Mouse (Mus musculus) embryo, embryonic 11 days (tissue): ENCODE data around the gene Arl16.

Source experiments
- DNase-seq: peaks from one replicate; pipeline ENCODE4 v3.0.0-alpha.2; 2015

The Arl16 gene

DNA sequence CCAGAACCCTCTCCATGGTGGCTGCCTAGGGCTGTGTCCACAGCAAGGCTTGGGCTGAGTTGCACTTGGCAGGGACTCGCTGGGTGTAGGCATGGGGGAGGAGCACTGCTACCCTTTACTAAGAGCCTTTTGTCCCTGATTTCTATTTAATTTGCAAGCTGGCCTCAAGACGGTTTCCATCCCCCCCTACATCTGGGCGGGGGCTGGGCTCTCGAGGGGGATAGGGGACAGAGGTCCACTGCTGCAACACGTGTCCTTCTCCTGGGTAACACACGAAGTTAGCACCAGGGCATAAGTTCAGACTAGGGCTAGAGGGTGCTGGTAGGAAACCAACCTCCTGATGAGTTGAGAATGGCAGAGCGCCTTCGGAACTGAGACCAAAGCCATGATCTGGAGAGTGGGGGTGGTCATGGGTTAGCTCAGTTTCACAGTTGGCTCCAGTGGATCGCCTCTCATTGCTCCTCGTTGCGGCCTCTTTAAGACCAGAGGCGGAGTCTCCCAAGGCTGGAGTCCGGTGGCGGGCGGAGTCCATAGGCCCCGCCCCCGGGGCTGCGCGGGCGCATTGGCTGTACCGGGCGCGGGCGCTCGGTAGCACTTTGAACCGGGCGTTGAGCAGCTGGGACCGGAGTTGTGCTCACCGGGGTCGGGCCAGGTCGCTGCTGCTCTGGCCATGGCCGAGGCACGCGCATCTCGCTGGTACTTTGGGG lies 24.1 kb upstream of the Arl16 start, which contains the start of gene Slc25a10:
Slc25a10 (plus strand) TSS at position 524 of the 707 bp plus-strand sequence.
- DNase-seq, result peak; percentile 97

DNA sequence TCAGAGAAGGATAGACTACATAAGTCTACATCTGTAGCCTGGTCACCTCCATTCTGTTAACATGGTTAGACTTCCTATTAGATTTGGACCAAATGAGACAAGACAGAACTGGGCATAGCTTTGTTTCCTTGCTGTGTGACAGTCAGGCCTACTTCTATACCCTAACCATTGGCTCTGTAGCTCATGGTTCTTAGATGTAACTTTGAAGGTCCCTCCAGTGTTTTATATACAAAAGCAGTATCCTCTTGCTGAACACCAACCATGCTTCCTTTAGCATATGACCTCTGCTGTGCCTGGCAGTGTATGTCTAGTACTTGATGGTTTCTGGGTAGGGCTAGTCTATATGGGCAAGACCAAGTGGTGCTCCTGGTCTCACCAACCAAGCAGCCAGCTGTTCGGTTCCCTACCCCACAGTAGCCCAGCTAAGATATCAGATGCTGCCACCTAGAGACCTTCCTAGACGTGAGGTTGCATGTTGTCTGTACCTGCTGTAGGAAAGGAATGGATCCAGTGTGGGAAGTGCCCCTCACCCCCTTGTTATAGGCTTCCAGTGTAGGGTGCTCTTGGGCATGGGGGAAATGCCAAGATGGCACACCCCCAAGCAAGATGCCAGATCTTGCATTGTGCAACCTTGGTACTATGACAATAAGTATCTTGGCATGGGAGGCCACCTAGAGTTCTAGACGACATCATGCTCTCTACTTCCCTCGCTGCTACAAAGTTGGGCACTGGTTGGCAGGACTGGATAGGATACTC lies 23.1 kb upstream of the Arl16 start:
- no peak for DNase-seq

DNA sequence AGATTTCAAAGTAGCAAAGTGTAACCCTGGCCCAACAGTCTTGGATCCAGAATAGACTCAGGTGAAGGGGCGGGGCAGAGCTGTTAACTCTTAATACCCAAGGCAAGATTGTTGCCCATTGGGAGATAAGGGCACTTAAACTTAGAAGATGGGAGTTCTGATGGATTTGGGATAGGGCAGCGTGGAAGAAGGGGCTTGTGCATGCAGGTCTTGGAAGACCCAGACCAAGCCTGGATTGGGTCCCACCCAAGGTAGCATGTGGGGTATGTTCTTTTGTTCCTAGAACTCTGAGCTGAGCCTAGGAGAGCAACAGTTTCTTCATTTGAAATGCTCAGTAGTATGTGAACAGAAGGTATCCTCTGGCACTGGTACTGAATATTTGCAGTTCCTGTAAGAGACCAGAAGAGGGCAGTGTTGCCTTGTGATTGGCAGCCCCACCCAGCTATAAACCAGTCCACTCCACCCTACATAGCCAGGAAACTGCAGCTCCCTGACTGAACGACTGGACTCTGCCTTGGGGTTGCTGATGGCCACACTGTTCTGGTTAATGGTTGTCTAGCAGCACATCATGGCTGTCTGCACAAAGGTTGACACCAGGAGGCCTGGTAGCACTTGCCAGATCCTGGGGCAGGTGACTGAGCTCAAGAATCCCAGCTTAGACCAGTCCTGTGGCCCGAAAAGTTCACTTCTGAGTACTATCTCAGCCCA lies 21.8 kb upstream of the Arl16 start:
- DNase-seq, result peak; percentile 83

DNA sequence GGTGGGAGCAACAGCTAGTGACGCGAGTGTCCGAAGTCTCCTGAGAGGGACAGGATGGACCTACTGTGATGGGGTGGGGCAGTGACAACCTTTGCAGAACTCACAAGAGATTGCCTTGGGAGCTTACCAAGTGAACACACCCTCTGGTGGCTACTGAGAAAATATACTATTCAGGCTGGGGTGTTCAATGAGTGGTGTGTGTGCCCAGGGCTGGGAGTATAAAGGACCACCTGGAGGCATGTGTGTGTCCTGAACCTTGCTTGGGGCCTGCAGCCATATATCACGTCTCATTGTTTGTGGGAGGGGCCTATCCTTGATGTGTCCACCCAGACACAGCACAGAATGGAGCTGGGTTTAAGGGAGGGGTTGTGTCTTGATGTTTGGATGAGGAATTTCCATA lies 21.1 kb upstream of the Arl16 start:
- no peak for DNase-seq

DNA sequence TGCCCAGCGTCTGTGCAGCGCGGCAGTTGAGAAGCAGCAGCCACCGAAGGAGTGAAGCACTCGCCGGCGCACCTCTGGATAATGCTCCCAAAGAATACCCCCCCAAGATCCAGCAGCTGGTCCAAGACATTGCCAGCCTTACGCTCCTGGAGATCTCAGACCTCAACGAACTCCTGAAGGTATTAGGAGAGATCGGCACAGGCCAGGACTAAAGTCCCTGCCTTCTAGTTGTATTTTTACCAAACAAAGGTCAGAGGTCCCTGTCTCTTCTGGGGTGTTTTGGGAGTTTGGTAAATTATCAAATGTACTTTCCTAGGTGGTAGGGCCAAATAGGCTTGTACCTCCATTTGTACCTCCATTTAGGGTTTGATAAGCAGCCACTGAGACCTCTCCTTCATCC lies 17.8 kb upstream of the Arl16 start:
- DNase-seq, result no peak

DNA sequence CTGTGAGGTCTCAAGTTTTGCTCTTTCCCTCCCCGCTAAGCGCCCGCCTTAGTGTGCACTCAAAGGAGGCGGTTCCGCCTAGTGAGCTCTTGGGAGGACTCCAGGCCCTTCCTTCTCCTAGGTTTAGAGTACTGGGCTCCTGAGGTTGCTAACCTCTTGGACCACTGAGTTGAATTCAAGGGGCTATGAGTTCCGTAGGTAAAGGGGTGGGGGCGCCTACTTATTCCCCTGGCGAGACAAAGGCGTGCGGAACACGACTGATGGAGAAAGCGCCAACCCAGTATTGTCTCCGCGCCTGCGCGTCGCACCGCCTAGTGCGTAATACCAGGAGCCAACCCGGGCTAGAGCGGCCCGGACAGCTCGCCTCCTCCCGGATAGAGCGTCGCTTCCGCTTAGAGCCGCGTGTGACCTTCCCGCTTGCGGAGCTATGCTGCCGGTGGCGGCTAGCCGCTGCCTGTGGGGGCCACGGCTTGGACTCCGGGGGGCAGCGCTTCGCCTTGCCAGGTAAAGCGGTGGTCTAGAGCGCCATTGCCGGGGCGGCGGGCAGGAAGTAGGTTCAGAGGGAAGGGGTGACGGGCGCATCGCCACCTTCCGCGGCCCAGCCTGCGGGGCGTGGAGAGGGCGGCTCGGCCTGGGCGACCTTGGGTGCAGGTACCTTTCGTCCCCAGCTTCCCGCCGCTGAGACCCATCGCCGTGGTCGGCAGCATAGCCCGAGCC lies 17.0 kb upstream of the Arl16 start, which contains the start of gene Mrpl12:
Mrpl12 (plus strand) TSS at position 349 of the 717 bp plus-strand sequence.
- DNase-seq, result peak; percentile 100

DNA sequence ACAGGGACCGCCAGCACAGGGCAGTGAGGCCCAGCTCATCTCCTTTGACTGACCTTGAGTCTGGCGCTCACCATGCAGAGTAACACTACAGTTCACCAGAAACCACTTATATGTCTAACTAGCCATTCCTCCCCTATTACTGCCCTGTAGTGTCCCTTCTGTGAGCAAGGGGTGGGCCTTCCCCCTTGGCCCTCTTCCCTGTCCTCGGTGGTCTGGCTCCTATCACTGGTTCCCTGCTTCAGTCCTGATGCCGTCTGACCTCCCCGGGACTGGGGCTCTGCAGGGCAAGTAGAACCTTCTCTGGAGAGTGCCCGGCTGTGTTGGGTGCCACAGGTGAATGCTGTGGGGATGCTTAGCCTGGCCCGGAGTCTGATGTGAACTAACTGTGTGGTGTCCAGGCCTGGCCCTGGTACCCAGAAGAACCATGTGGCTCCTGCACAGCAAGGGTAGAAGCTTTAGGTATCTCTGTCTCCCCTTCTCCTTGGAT lies 16.1 kb upstream of the Arl16 start:
- no peak for DNase-seq

DNA sequence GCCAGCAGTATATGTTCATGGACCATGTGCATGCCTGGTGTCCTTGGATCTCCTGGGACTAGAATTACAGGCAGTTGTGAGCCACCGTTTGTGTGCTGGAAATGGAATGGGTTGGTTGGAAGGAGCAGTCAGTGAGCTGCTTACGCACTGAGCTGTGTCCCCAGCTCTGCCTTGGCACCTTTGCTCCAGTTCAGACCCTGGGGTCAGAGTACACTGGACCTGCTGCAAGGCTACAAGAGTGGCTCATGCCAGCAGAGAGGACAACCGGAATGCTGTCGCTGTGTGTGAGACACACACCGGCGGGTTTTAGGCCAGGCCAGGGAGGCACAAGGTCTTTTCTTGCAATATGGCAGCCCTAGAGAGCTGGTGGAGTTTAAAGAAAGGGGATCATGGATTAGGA lies 4.6 kb upstream of the Arl16 start:
- DNase-seq, result no peak

DNA sequence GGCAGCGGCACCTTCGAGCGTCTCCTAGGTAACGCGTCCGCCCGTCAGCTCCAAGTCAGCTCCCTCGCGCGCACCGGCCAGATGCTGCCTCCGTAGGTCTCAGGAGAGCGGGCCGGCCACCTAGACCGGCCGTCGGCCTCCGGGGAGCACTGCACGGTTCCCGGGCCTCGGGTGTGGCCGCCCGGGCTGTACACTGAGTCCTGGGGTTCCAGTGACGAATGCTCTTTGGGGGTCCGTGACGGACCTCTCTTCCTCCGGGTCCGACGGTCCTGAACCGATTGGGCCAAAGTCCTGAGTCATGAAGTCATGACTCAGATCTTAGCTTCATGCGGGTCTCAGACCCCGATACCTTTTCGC lies 307 bp upstream of the Arl16 start:
- DNase-seq, result no peak

DNA sequence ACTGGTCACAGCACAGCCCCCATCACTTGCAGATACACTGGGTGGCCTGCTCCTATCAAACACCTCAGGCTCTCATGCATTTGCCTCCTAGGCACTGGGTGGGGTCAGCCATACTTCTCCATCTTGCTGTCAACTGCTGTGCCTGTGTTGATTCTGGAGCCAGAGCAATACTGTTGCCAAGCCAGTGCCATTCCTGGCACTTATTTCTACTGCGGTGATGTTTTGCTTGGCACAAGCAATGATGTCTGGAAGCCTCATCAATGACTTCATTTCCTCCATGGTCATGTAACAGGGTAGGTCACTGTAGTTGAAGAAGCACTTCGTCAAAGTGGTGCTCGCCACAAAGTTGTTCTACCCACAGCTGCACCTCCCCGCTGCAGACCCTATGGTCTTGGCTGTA lies 1.9 kb downstream of the Arl16 start:
- no peak for DNase-seq

DNA sequence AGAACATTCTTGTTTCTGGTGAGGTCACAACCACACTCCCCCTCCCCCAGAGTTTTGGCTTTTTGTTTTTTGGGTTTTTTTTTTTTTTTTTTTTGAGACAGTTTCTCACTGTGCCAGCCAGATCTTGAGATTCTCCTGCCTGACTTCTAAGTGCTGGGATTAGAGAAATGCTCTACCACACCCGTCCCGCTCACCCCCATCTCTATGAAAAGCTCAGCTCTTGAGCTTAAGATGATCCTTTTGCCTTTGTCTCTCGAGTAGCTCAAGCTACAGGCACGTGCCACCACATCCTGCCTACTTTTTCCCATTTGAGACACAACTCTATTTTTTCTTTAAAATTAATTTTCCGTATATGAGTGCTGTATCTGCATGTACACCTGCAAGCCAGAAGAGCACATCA lies 3.0 kb downstream of the Arl16 start:
- no peak for DNase-seq

DNA sequence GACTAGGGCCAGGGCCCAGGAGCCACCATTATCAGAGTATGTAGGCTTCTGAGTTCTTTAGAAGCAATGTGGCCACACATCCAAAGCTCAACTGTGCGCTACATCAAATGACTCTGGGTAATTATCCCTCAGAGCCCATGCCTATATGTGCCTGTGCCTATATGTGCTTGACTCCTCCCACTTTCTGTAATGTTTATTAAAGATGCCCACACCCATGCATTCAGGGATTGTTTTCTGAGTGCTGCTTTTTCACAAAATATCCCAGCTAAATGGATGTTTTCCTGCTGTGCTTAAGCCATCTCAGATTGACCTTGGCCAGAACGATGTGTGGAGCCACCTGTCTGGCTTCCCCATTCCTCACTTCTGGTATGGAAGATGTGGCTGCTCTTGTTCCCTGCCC lies 3.9 kb downstream of the Arl16 start:
- DNase-seq, result no peak

DNA sequence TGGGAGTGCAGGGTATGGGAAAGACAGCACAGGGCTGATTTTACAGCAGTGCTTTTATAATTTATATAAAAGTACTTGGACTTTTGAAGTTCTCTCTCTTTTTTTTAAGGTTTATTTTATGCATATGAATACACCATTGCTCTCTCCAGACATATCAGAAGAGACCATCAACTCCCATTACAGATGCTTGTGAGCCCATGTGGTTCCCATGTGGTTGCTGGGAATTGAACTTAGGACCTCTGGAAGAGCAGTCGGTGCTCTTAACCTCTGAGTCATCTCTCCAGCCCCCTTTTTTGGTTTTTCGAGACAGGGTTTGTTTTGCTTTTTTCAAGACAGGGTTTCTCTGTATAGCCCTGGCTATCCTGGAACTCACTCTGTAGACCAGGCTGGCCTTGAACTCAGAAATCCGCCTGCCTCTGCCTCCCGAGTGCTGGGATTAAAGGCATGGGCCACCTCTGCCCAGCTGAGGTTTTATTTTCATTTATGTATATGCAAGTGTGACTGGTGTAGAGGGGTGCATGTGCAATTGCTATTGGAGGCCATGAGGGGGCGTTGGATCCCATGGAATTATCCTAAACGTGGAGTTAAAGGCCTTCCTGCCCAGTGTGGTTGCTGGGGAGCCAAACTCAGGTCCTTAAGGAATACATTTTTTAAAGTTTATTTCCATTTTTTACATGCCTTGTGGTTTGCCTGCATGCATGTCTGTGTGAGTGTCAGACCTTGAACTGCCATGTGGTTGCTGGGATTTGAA lies 8.4 kb downstream of the Arl16 start:
- no peak for DNase-seq

DNA sequence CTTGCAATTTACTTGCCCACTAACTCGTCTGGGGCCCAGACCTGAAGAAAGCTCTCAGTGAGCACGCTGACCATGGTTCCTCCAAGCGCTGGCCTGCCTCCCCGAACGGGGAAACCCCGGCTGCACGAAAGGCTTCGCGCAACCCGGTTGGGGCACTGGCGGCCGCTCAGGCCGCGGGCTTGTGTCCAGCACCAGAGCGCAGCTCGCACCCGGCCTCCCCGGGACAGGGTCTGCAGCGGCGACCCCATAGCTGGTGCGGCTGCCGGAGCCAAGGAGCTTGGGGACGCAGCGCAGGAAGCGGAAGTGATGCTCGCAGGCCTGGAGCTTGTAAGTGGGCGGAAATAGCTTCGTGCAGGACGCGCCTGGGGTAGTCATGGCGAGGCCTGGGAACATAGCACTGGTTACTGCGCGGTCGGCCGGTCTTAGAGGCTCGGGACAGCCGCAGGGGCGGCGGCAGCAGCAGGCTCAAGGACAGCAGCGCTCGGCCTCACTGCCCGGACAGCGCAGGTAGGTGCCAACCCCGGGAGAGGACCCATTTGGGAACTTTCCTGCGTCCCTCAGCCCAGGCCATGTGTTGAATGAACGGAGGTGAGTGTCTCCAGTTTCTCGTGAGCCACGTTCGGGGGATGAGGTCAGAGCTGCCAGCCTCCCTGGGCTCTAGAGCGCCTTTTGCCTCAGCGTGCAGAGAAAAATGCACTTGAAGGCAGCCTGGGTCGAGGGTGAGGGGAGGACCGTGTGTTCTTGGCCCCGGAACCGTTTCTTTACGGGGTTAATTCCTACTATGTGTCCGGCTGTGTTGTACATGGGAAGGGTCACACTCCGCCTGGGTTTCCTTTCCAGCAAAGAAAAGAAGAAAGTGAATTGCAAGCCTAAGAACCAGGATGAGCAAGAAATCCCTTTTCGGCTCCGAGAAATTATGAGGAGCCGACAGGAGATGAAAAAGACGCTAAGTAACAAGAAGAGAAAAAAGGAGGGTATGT lies 9.3 kb downstream of the Arl16 start, which contains the start of the genes Oxld1 and Ccdc137:
Oxld1 (minus strand) TSS at position 297 of the 980 bp plus-strand sequence.
Ccdc137 (plus strand) TSS at position 344 of the 980 bp plus-strand sequence.
- DNase-seq, result peak; percentile 94

DNA sequence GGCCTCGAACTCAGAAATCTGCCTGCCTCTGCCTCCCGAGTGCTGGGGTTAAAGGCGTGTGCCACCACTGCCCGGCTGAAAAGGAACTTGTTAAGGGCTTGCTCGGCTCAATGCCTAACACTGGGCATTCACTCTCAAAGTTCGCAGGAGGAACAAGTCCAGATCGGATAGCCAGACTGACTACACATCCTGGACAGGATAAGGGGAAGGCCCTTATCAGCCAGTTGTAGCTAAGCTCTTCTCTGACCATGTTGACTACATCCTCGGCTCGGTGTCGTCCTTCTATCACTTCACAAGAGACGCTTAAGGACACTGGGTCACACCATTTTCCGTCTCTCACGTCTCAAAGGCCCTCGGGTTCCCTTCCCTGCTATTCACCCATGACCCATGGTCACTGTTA lies 10.0 kb downstream of the Arl16 start:
- no peak for DNase-seq

DNA sequence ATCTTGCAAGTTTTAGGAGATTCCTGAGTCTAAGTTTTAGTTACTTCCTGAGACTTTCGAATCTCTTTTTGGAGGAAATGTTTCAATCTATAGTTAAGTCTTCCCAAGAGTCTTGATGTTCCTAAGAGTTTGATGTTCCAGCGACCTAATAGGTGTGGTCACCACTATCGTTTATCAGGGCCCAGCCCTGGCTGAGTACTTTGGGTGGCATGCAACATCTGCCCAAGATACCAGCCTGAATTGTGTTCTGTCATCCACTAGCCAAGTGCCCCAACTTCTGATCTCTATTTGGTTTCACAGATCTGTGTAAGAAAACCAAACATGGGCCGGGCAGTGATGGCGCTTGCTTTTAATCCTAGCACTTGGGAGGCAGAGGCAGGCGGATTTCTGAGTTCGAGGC lies 12.0 kb downstream of the Arl16 start:
- DNase-seq, result no peak

DNA sequence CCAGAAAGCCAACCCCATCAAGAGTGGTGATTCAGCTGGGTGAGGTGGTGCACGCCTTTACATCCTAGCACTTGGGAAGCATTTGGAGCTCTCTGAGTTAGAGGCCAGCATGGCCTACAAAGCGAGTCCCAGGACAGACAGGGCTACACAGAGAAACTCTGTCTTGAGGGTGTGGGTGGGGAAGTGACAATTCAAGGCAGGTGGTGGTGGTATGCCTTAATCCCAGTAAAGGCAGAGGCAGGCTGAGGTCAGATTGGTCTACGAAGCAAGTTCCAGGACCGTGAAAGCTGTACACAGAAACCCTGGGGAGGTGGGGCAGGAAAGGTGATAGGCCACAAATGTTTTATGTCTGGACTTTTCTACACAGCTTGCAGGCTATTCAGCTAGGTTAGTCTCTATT lies 12.4 kb downstream of the Arl16 start:
- DNase-seq, result no peak

DNA sequence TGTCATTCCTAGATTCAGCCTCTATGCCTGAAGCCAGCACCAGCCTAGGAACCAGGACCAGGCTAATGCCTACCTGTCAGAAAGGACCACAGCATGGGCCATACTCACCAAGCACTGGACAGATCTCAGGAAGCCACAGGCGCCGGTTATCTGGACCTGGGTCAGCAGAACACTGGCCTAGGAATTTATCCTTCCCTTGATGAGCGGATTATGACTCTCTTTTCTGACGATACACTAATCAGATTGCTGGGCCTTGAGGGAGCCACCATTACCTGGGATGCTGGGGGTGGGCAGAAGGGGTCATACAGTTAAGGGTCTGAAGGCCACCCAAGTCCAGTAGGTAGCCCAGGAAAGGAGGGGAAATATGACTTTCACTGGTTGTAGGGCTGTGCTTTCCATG lies 14.1 kb downstream of the Arl16 start, which contains the start of gene Pde6g:
Pde6g (minus strand) TSS at position 195 of the 400 bp plus-strand sequence.
- DNase-seq, result no peak

DNA sequence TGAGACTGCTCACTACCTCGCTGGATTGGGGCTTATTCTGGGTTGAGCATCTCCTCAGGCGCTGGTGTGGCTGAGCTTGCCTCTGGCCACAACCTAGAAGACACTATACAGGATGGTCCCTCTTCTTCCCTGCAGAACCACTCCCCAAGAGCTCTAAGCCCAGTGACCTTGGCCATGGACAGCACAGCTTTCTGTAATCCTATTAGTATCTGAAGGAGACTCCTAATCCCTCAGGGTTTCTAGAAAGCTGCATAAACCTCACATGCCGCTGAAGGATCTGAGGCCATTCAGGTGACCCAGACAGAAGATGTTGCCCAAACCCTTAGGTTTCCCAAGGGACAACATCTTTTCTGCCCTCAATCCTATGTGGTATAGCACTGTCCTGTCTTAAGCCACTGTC lies 15.2 kb downstream of the Arl16 start:
- DNase-seq, result no peak

DNA sequence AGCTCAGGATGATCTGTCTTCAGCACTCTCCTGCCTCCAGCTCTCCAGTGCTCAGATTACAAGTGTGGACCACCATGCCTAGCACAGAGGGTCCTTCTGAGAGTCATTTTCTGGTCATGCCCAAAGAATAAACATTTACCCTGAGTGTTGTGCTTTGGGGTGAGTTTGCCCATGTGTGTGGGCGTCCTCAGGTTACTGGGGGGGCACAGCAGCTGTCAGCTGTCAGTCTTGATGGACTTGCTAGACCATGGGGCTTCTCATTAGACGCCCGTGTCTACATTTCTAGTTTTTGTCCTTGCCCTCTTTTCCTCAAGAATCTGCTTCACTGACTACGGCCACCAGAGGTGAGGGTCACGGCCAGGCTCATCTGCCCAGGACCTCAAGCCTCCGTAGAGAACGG lies 20.2 kb downstream of the Arl16 start:
- no peak for DNase-seq

DNA sequence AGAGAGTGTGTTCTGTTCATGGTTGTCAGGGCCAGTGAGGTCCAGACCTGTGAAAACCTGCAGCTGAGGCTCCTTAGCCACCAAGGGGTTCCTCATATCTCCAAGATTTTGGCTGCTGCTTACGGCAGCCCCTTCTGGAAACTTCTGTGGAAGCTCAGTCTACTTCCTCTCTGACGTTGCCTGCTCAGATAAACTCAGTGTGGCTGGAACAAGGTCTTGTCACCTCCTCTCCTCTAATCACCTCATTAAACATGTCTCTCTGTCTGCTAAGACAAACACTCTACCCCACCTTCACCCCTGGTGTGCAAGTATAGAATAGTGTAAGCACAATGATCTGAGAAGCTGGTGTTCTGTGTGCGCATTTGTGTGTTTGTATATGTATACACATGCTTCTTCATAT lies 21.9 kb downstream of the Arl16 start:
- no peak for DNase-seq
